In the genomic region with DNA sequence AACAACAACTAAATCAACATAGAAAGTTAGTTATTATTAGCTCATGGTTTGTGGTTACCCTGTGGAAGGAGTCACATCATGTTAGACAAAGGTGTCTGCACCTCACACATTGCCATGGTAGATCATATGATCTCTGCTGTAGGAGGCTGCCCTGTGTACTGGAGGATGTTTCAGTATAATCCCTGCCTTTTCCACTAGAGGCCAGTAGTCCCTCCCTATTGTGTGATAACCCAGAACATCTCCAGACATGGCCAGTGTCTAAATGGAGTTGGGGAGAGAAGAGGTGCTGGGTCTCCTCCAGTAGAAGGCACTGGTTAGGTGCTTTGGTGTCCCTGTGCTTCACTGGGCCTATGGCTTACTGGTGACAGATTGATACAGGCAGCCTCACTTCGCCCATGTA, we compare ENCODE assay signal across 9 mouse cellular contexts.
A peak's percentile ranks its signal among the peaks of the same experiment; 100 is the strongest.
DNase-seq lines count a peak whose midpoint lies in the region; TF ChIP-seq lines count a peak whose summit lies in the region.
"Had no signal": no experiment of that assay in that cellular context is flagged by ENCODE, and none has a peak within 500 bp of the region (broad histone marks: within the 10 kb centered on the region; RNA-seq: fewer than 3 reads in every experiment).

No protein-coding gene starts in this region.

- H3K4me3 ChIP-seq in kidney, adult 2 months (ENCODE audit: insufficient read depth, low read depth, low read length): no peak overlapping the region
- H3K4me3 ChIP-seq in E14TG2a.4 (replicated peaks; ENCODE audit: low read length): no peak overlapping the region

- no peaks in the 10 kb centered on the region for H3K9me3 ChIP-seq in E14TG2a.4 (ENCODE audit: low read length)

- no peak overlapping the region for H3K27ac ChIP-seq in kidney, adult 2 months (ENCODE audit: insufficient read depth, low read depth, low read length)

- no peaks in the 10 kb centered on the region for H3K4me1 ChIP-seq in kidney, adult 2 months (ENCODE audit: control insufficient read depth, insufficient read depth, low read length)
- H3K4me1 ChIP-seq in E14TG2a.4 (replicated peaks; ENCODE audit: low read depth, low read length): peaks cover 27% of the 10 kb centered on the region

- no peaks in the 10 kb centered on the region for H3K27me3 ChIP-seq in kidney, adult 2 months (replicated peaks; ENCODE audit: control insufficient read depth, insufficient read depth, low read length)
- H3K27me3 ChIP-seq in E14TG2a.4 (ENCODE audit: insufficient read depth, low read length): no peaks in the 10 kb centered on the region

- WGBS in kidney, adult 2 months: 100% methylated on average over 1 of the region's 1 CpGs

- H3K36me3 ChIP-seq in kidney, adult 2 months (ENCODE audit: control insufficient read depth, insufficient read depth, low read length): no peaks in the 10 kb centered on the region
- peaks cover 4% of the 10 kb centered on the region; the same call in 1 of the 2 replicates for H3K36me3 ChIP-seq in E14TG2a.4 (ENCODE audit: insufficient read depth, low read length)

- TF ChIP-seq POLR2A in kidney, adult 2 months (IDR thresholded peaks at IDR 0.05; ENCODE audit: low read depth, low read length): no peak

- peak; percentile 13 for DNase-seq in kidney, adult 2 months
- DNase-seq in kidney, postnatal 36 days: no peak
- peak; percentile 20 for DNase-seq in NIH3T3 (ENCODE audit: low read depth)
- peak; percentile 27 for DNase-seq in kidney, postnatal 14 days
- DNase-seq in spleen, postnatal 4 days (ENCODE audit: low spot score in 2 of 2): no peak
- no peak for DNase-seq in spleen, postnatal 10 days (ENCODE audit: low spot score in 2 of 2)
- DNase-seq in urinary bladder, adult 18-20 months (ENCODE audit: low spot score in 2 of 2): no peak
- DNase-seq: cerebellum, adult 11-12 months had no signal

- no peak for TF ChIP-seq CTCF in kidney, adult 2 months (conservative IDR thresholded peaks at IDR 0.05; ENCODE audit: insufficient read depth, insufficient read length, low read depth, low read length)
- peak; percentile 52 for TF ChIP-seq CTCF in E14TG2a.4 (conservative IDR thresholded peaks at IDR 0.05; ENCODE audit: low read length)

Comparison
In these comparisons a context has a peak if more than half of its experiments do, and no peak if none do; other contexts are left out.
1. DNase-seq: peak in kidney, adult 2 months (single experiment), NIH3T3 (single experiment) and kidney, postnatal 14 days (single experiment); none in kidney, postnatal 36 days (0 of 2), spleen, postnatal 4 days (0 of 2), spleen, postnatal 10 days (0 of 2) and urinary bladder, adult 18-20 months (0 of 2).